In genomic region chr9:114584183-114585016, GRCm38 (mm10) we compare ENCODE assay signal across 9 mouse cellular contexts. TPM values are rescaled to one million over a fixed set of nuclear protein-coding genes. Genes with fewer than 3 reads are reported as not detected.
DNase-seq lines count a peak whose midpoint lies in the region; ATAC-seq and TF ChIP-seq lines count a peak whose summit lies in the region.
"Had no signal": no experiment of that assay in that cellular context is flagged by ENCODE, and none has a peak within 500 bp of the region (broad histone marks: within the 10 kb centered on the region; RNA-seq: fewer than 3 reads in every experiment).

No protein-coding gene starts in this region.

- H3K27me3 ChIP-seq in heart, embryonic 10.5 days (ENCODE audit: insufficient read depth, poor library complexity, severe bottlenecking): no peaks in the 10 kb centered on the region
- no peaks in the 10 kb centered on the region for H3K27me3 ChIP-seq in hindbrain, embryonic 12.5 days
- no peaks in the 10 kb centered on the region for H3K27me3 ChIP-seq in liver, embryonic 11.5 days (replicated peaks; ENCODE audit: control insufficient read depth, insufficient read depth, low read length)
- no peaks in the 10 kb centered on the region for H3K27me3 ChIP-seq in myocyte (ENCODE audit: control insufficient read depth, insufficient read depth, insufficient read length)

- 8% methylated on average over 31 of the region's 31 CpGs for WGBS in heart, embryonic 10.5 days
- 2% methylated on average over 31 of the region's 31 CpGs for WGBS in hindbrain, embryonic 12.5 days
- 16% methylated on average over 31 of the region's 31 CpGs for WGBS in liver, embryonic 11.5 days

- no peaks in the 10 kb centered on the region for H3K79me2 ChIP-seq in myocyte (ENCODE audit: control insufficient read depth, insufficient read depth)

- peak overlapping the region; percentile 57 for H3K4me3 ChIP-seq in heart, embryonic 10.5 days
- H3K4me3 ChIP-seq in hindbrain, embryonic 12.5 days: peak overlapping the region; percentile 22
- H3K4me3 ChIP-seq in liver, embryonic 11.5 days (ENCODE audit: low read depth, low read length): peak overlapping the region; percentile 40
- no peak overlapping the region for H3K4me3 ChIP-seq in myocyte

- H3K4me2 ChIP-seq in hindbrain, embryonic 12.5 days (replicated peaks): peak overlapping the region; percentile 52
- peak overlapping the region; percentile 75 for H3K4me2 ChIP-seq in liver, embryonic 11.5 days
- peak overlapping the region; percentile 79 for H3K4me2 ChIP-seq in myocyte (ENCODE audit: low read depth)

- ATAC-seq in common myeloid progenitor, adult 5-6 weeks (replicated peaks; ENCODE audit: low read depth, poor library complexity, severe bottlenecking): peak; percentile 26
- peak; percentile 89 for ATAC-seq in hindbrain, embryonic 12.5 days (ENCODE audit: low FRiP score)
- peak; percentile 61 for ATAC-seq in liver, embryonic 11.5 days (replicated peaks; ENCODE audit: low FRiP score)
- ATAC-seq in inflammation-experienced regulatory T-cells, adult 6 months: no peak

- H3K9me3 ChIP-seq in heart, embryonic 10.5 days: no peaks in the 10 kb centered on the region
- no peaks in the 10 kb centered on the region for H3K9me3 ChIP-seq in hindbrain, embryonic 12.5 days (replicated peaks)
- no peaks in the 10 kb centered on the region for H3K9me3 ChIP-seq in liver, embryonic 11.5 days (ENCODE audit: control insufficient read depth, low read length)

- peaks cover 36% of the 10 kb centered on the region for H3K36me3 ChIP-seq in heart, embryonic 10.5 days
- H3K36me3 ChIP-seq in hindbrain, embryonic 12.5 days: peaks cover 29% of the 10 kb centered on the region
- H3K36me3 ChIP-seq in liver, embryonic 11.5 days (ENCODE audit: control insufficient read depth, insufficient read depth, low read length): peaks cover 12% of the 10 kb centered on the region; the same call in 1 of the 2 replicates
- peaks cover 10% of the 10 kb centered on the region for H3K36me3 ChIP-seq in myocyte (ENCODE audit: control insufficient read depth, insufficient read depth)

- peak overlapping the region; percentile 67 for H3K27ac ChIP-seq in heart, embryonic 10.5 days
- peak overlapping the region; percentile 40; the same call in 1 of the 2 replicates for H3K27ac ChIP-seq in hindbrain, embryonic 12.5 days
- H3K27ac ChIP-seq in liver, embryonic 11.5 days (ENCODE audit: low read depth, low read length): peak overlapping the region; percentile 46; the same call in 1 of the 2 replicates
- H3K27ac ChIP-seq: macrophage had no signal

- H3ac ChIP-seq in myocyte (ENCODE audit: control insufficient read depth, insufficient read length): no peak overlapping the region

- no peak for TF ChIP-seq POLR2A in myocyte (IDR thresholded peaks at IDR 0.05; ENCODE audit: insufficient read length, low read depth)

- peaks cover 10% of the 10 kb centered on the region for H3K4me1 ChIP-seq in heart, embryonic 10.5 days
- H3K4me1 ChIP-seq in hindbrain, embryonic 12.5 days: peaks cover 10% of the 10 kb centered on the region
- H3K4me1 ChIP-seq in liver, embryonic 11.5 days (replicated peaks; ENCODE audit: control insufficient read depth, insufficient read depth, low read length): peaks cover 3% of the 10 kb centered on the region; the same call in 1 of the 2 replicates

- H3K9ac ChIP-seq in hindbrain, embryonic 12.5 days: 0 out of 2 replicates have a peak overlapping the region, but pooled peaks have one; percentile 23
- peak overlapping the region; percentile 20; the same call in 1 of the 2 replicates for H3K9ac ChIP-seq in liver, embryonic 11.5 days (ENCODE audit: low read depth, low read length)

- no peak for DNase-seq in heart, embryonic 10.5 days (ENCODE audit: low spot score)
- no peak for DNase-seq in heart, adult 8-10 months (ENCODE audit: low spot score)
- DNase-seq in liver, embryonic 11.5 days (ENCODE audit: low spot score): peak; percentile 54
- DNase-seq in spleen, postnatal 4 days (ENCODE audit: low spot score in 2 of 2): no peak

TF ChIP-seq in myocyte, 11 proteins besides CTCF, POLR2A, EP300 and RAD21:
- TF ChIP-seq MAX (IDR thresholded peaks at IDR 0.05; ENCODE audit: low read depth) (no peak), MYOG (IDR thresholded peaks at IDR 0.05; ENCODE audit: control insufficient read depth in 1 of 3, insufficient read depth in 1 of 3, insufficient read length in 2 of 3, low read depth in 2 of 3) (no peak), POLR2AphosphoS2 (IDR thresholded peaks at IDR 0.05; ENCODE audit: insufficient read length, low read depth) (no peak), TCF12 (IDR thresholded peaks at IDR 0.05; ENCODE audit: insufficient read depth, poor library complexity, severe bottlenecking) (no peak)

RNA-seq across cellular contexts. Expression of gene Trim71, which starts 20.2 kb away (rescaled TPM):
- polyA plus RNA-seq in heart, embryonic 10.5 days (2016; fragmentation: Nextera tagmentation; extraction: Ambion mirVana): 2.4 and 3.1 TPM in 2 replicates
- total RNA-seq in heart, adult 8-10 months (2022): not detected
- total RNA-seq in common myeloid progenitor, adult 5-6 weeks (2017): 0.09 TPM in 1 of 2 replicates, not detected in the other
- 1.2 and 1.3 TPM in 2 replicates for polyA plus RNA-seq in hindbrain, embryonic 12.5 days (2016; fragmentation: Nextera tagmentation; extraction: Ambion mirVana)
- polyA plus RNA-seq in liver, embryonic 11.5 days (2014; fragmentation: Nextera tagmentation; extraction: Ambion mirVana): 2.6 and 3.1 TPM in 2 replicates
- 0.01 TPM for polyA plus RNA-seq in myocyte (2012; fragmentation: generic; extraction: Trizol)
- under 1 TPM in 1 of 3 experiments, not detected in 2; 0.04 TPM for polyA plus RNA-seq in inflammation-experienced regulatory T-cells, adult 6 months (2017; shearing (Covaris generic))
- polyA plus RNA-seq: macrophage had no signal

RNA-seq across cellular contexts. Expression of gene Cnot10, which starts 55.6 kb away (rescaled TPM):
- polyA plus RNA-seq in heart, embryonic 10.5 days (2016; fragmentation: Nextera tagmentation; extraction: Ambion mirVana): 44.8 and 53.3 TPM in 2 replicates
- 10 to 100 TPM; 21.2 to 22.9 (median 21.8) TPM for total RNA-seq in heart, adult 8-10 months (2022)
- total RNA-seq in common myeloid progenitor, adult 5-6 weeks (2017): 43.4 and 57.1 TPM in 2 replicates
- polyA plus RNA-seq in hindbrain, embryonic 12.5 days (2016; fragmentation: Nextera tagmentation; extraction: Ambion mirVana): 67.2 and 71.9 TPM in 2 replicates
- polyA plus RNA-seq in liver, embryonic 11.5 days (2014; fragmentation: Nextera tagmentation; extraction: Ambion mirVana): 52.8 and 57.7 TPM in 2 replicates
- 29.1 TPM for polyA plus RNA-seq in myocyte (2012; fragmentation: generic; extraction: Trizol)
- 10 to 100 TPM; 21.2 to 24.4 (median 23.6) TPM for polyA plus RNA-seq in inflammation-experienced regulatory T-cells, adult 6 months (2017; shearing (Covaris generic))
